In the genomic region with DNA sequence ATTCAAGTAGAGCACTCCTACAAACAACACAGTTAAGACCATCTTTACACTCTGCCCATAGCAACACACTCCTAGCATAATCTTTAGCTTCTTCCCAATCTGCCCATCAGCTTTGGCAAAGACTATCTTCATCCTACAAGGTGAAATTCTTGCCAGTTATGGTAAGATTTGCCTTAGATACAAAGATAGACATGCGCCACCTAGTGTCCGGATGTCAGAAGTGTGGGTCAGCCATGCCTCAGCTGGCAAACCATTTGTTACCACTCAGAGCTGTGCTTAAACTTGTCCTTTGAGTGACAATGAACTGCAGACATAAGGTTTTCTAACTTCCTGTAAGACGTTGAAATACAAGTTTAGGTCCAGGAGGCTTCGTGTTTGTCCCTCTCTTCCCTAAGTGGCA, we compare ENCODE assay signal across 8 mouse cellular contexts.
DNase-seq lines count a peak whose midpoint lies in the region; ATAC-seq lines count a peak whose summit lies in the region.
"Had no signal": no experiment of that assay in that cellular context is flagged by ENCODE, and none has a peak within 500 bp of the region (broad histone marks: within the 10 kb centered on the region; RNA-seq: fewer than 3 reads in every experiment).

No protein-coding gene starts in this region.

- no peak overlapping the region for H3K4me3 ChIP-seq in kidney, embryonic 15.5 days (replicated peaks)
- H3K4me3 ChIP-seq in limb, embryonic 10.5 days = no peak overlapping the region
- H3K4me3 ChIP-seq: myocyte had no signal

- ATAC-seq in kidney, embryonic 15.5 days (replicated peaks; ENCODE audit: low FRiP score) = no peak

- DNase-seq in kidney, adult 11 months = peak; percentile 12
- peak; percentile 39 to 41 for DNase-seq in B cell, adult 2 months
- DNase-seq in adrenal gland, adult 2 months = peak; percentile 52
- peak; percentile 43 for DNase-seq in gastrocnemius, postnatal 10 days
- peak; percentile 59 for DNase-seq in limb, embryonic 10.5 days (ENCODE audit: low spot score)
- DNase-seq in skeletal muscle tissue, adult 2 months (ENCODE audit: low read depth, low spot score) = peak; percentile 2

- H3K36me3 ChIP-seq in kidney, embryonic 15.5 days = no peaks in the 10 kb centered on the region
- no peaks in the 10 kb centered on the region for H3K36me3 ChIP-seq in limb, embryonic 10.5 days

- no peak overlapping the region for H3K4me2 ChIP-seq in kidney, embryonic 15.5 days

- H3K27me3 ChIP-seq in kidney, embryonic 15.5 days = no peaks in the 10 kb centered on the region
- H3K27me3 ChIP-seq in limb, embryonic 10.5 days (ENCODE audit: low read depth, poor library complexity, severe bottlenecking) = no peaks in the 10 kb centered on the region

- no peaks in the 10 kb centered on the region for H3K9me3 ChIP-seq in kidney, embryonic 15.5 days (replicated peaks)
- H3K9me3 ChIP-seq in limb, embryonic 10.5 days (replicated peaks) = no peaks in the 10 kb centered on the region

- no peak overlapping the region for H3K9ac ChIP-seq in kidney, embryonic 15.5 days

- WGBS in kidney, embryonic 15.5 days = 22% methylated on average over 4 of the region's 4 CpGs
- 21% methylated on average over 4 of the region's 4 CpGs for WGBS in limb, embryonic 10.5 days

- H3K4me1 ChIP-seq in kidney, embryonic 15.5 days = no peaks in the 10 kb centered on the region
- no peaks in the 10 kb centered on the region for H3K4me1 ChIP-seq in limb, embryonic 10.5 days

- no peak overlapping the region for H3K27ac ChIP-seq in kidney, embryonic 15.5 days
- no peak overlapping the region for H3K27ac ChIP-seq in limb, embryonic 10.5 days

Comparison
In these comparisons a context has a peak if more than half of its experiments do, and no peak if none do; other contexts are left out.
1. DNase-seq: peak in every context shown above with its lines; median percentile 59 in limb, embryonic 10.5 days; 52 in adrenal gland, adult 2 months; 43 in gastrocnemius, postnatal 10 days; 40 in B cell, adult 2 months; 12 in kidney, adult 11 months; 2 in skeletal muscle tissue, adult 2 months.